Mouse (Mus musculus) E14TG2a.4 (cell line): Measurements from ENCODE around the gene Hnrnpm.
A peak's percentile ranks its signal among the peaks of the same experiment; 100 is the strongest.

Source experiments
- CTCF ChIP-seq: conservative IDR thresholded peaks from 2 replicates; pipeline ENCODE4 v1.5.1; 2014; ENCODE audit warnings: low read length
- NANOG ChIP-seq: IDR thresholded peaks from 2 replicates; pipeline ENCODE4 v1.6.1; 2014; ENCODE audit warnings: borderline replicate concordance, low read length, mixed read lengths
- POU5F1 ChIP-seq: IDR thresholded peaks from 2 replicates; pipeline ENCODE4 v1.6.1; 2014; ENCODE audit warnings: low read length, borderline replicate concordance

- TF ChIP-seq CTCF (no peak), POU5F1 (no peak), NANOG (peak; percentile 99)
Measured at GRCm38 (mm10) chr17:33599836-33600475, 86.7 kb downstream of the Hnrnpm start.
